Mouse (Mus musculus) embryonic facial prominence, embryonic 11.5 days (tissue): ENCODE results near the gene Pthlh. TPM values are rescaled to one million over a fixed set of nuclear protein-coding genes. Genes with fewer than 3 reads are reported as not detected.
A peak's percentile ranks its signal among the peaks of the same experiment; 100 is the strongest.

Experiments
- ATAC-seq: fragments of 200-750 bp; cut with Nextera tagmentation; replicated peaks from 2 replicates; pipeline ENCODE4 v1.8.0; 2017; ENCODE audit warnings: low read depth; ENCODE audit not compliant: insufficient number of reproducible peaks, low FRiP score, low TSS enrichment
- DNase-seq: peaks from one replicate; pipeline ENCODE4 v3.0.0-alpha.2; 2015; ENCODE audit warnings: low spot score
- H3K27ac ChIP-seq: fragments of 300-500 bp; sonication (generic); replicated peaks from 2 replicates; pipeline ENCODE4 v1.5.1; 2014; ENCODE audit warnings: mild to moderate bottlenecking, low read depth, low read length, control low read depth
- H3K27me3 ChIP-seq: fragments of 300-500 bp; sonication (generic); 2 replicates; pipeline ENCODE4 v1.6.1; 2014; ENCODE audit warnings: mild to moderate bottlenecking, low read length, moderate library complexity, mixed read lengths; ENCODE audit not compliant: control insufficient read depth, insufficient read depth
- H3K36me3 ChIP-seq: fragments of 300-500 bp; sonication (generic); replicated peaks from 2 replicates; pipeline ENCODE4 v1.6.1; 2014; ENCODE audit warnings: low read depth, mild to moderate bottlenecking, low read length, moderate library complexity, mixed read lengths; ENCODE audit not compliant: control insufficient read depth, insufficient read depth
- H3K4me1 ChIP-seq: fragments of 300-500 bp; sonication (generic); 2 replicates; pipeline ENCODE4 v1.6.1; 2014; ENCODE audit warnings: low read length, mixed read lengths; ENCODE audit not compliant: control insufficient read depth, insufficient read depth
- H3K4me2 ChIP-seq: fragments of 300-500 bp; sonication (generic); 2 replicates; pipeline ENCODE4 v1.6.1; 2014; ENCODE audit warnings: low read depth, mild to moderate bottlenecking, control low read depth, low read length, moderate library complexity
- H3K4me3 ChIP-seq: fragments of 300-500 bp; sonication (generic); 2 replicates; pipeline ENCODE4 v1.5.1; 2014; ENCODE audit warnings: low read depth, low read length, control low read depth
- H3K9ac ChIP-seq: fragments of 300-500 bp; sonication (generic); replicated peaks from 2 replicates; pipeline ENCODE4 v1.6.1; 2014; ENCODE audit warnings: mild to moderate bottlenecking, control low read depth, low read length
- H3K9me3 ChIP-seq: fragments of 300-500 bp; sonication (generic); replicated peaks from 2 replicates; pipeline ENCODE4 v1.6.1; 2016; ENCODE audit warnings: mild to moderate bottlenecking, low read length, inconsistent platforms, mixed read lengths; ENCODE audit not compliant: control insufficient read depth
- WGBS: fragments of 180-500 bp; shearing (Covaris S2); extraction: QIAGEN DNeasy Blood & Tissue Kit; methylation state at CpG from one replicate; pipeline ENCODE4 v1.1.7; 2014; 5-methylcytosine and 5-hydroxymethylcytosine counted together
- polyA plus RNA-seq: library from polyadenylated mRNA; unstranded; fragments of >200 nt; fragmentation: Nextera tagmentation; extraction: Ambion mirVana; gene quantifications from 2 replicates; pipeline ENCODE4 v1.2.1, GENCODE M21; 2014

Gene Pthlh
- polyA plus RNA-seq, 1 experiment from 2014 or later = 2.8 TPM

DNA sequence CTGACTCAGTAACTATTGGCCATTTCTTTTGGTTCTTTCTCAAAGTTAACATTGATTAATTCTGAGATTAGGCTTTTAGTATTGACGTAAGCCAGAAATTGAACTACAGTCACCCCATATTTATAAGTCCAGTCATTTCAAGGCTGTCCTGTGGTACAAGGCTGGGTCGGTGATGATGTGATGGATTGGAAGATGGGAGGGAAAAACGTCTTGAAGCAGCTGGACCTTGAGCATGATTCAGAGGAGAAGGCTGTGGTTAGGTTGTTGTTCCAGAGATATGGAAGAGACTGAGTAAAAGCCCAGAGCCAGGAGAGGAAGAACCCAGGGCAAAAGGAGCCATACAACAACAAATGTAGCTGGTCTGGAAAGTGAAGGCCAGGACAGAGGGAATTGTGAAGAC is 22.4 kb downstream of the Pthlh start:
- DNase-seq (no peak), ATAC-seq (no peak)
- no peaks in the 10 kb centered on the region for H3K36me3 ChIP-seq
- H3K9me3 ChIP-seq = no peaks in the 10 kb centered on the region
- no peaks in the 10 kb centered on the region for H3K27me3 ChIP-seq
- H3K9ac ChIP-seq = no peak overlapping the region
- no peak overlapping the region for H3K27ac ChIP-seq
- no peaks in the 10 kb centered on the region for H3K4me1 ChIP-seq
- no peak overlapping the region for H3K4me3 ChIP-seq
- 84% methylated on average over 3 of the region's 3 CpGs for WGBS
- H3K4me2 ChIP-seq = no peak overlapping the region

GRCm38 (mm10) chr6:147240203-147240804 is 23.7 kb downstream of the Pthlh start:
- no peaks in the 10 kb centered on the region for H3K9me3 ChIP-seq
- no peak for ATAC-seq
- WGBS = 3% methylated on average over 4 of the region's 4 CpGs
- H3K36me3 ChIP-seq = no peaks in the 10 kb centered on the region
- no peak overlapping the region for H3K4me2 ChIP-seq
- H3K27ac ChIP-seq = no peak overlapping the region
- H3K27me3 ChIP-seq = no peaks in the 10 kb centered on the region
- no peak overlapping the region for H3K9ac ChIP-seq
- no peak overlapping the region for H3K4me3 ChIP-seq
- no peaks in the 10 kb centered on the region for H3K4me1 ChIP-seq
- DNase-seq = peak; percentile 81

DNA sequence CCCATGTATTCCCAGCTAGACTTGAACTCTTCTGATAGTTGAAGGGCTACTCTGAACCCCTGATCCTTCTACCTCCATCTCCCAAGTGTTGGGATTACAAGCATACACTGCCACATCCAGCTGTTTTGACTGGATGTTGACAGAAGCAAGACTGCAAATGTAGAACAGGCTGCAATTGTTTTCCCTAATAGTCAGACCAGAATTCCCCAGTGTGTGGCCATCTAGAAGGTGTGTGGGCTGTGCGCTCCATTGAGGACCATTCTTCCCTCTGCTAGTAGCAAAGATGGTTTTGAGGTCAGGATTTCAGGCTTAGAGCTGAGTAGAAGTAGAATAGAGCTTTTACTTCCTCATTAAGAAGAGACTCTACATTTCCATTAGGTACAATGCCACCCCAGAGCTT is 37.3 kb downstream of the Pthlh start:
- no peaks in the 10 kb centered on the region for H3K4me1 ChIP-seq
- no peaks in the 10 kb centered on the region for H3K27me3 ChIP-seq
- H3K36me3 ChIP-seq = no peaks in the 10 kb centered on the region
- H3K27ac ChIP-seq = no peak overlapping the region
- no peak for ATAC-seq
- H3K4me2 ChIP-seq = no peak overlapping the region
- no peak overlapping the region for H3K4me3 ChIP-seq
- H3K9me3 ChIP-seq = no peaks in the 10 kb centered on the region
- DNase-seq = no peak
- H3K9ac ChIP-seq = no peak overlapping the region
- WGBS = 93% methylated on average over 1 of the region's 1 CpGs

GRCm38 (mm10) chr6:147219099-147219498 is 44.9 kb downstream of the Pthlh start:
- 79% methylated on average over 5 of the region's 5 CpGs for WGBS
- DNase-seq (no peak), ATAC-seq (no peak)
- no peaks in the 10 kb centered on the region for H3K4me1 ChIP-seq
- H3K9me3 ChIP-seq = no peaks in the 10 kb centered on the region
- no peak overlapping the region for H3K4me3 ChIP-seq
- H3K9ac ChIP-seq = no peak overlapping the region
- H3K36me3 ChIP-seq = no peaks in the 10 kb centered on the region
- H3K4me2 ChIP-seq = no peak overlapping the region
- no peak overlapping the region for H3K27ac ChIP-seq
- no peaks in the 10 kb centered on the region for H3K27me3 ChIP-seq

DNA sequence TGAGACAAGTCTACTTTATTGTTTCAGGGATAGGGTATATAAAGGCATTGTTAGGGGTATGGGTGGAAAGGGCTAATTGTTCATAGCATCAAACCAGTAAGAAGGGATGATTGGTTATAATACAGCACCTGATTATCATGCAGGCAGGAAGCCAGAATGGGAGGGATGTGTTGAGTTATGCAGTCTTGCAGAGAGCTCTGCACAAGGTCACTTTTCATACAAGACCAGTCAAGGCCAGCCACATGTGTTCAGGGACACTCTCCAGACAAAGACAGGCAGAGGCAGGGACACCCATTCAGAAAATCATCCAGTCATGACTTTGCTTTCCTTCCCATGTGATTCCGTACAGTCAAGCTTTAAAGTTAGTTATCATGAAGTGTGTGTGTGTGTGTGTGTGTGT is 47.8 kb downstream of the Pthlh start:
- Histone ChIP-seq H3K36me3 (no peaks in the 10 kb centered on the region), H3K27me3 (no peaks in the 10 kb centered on the region), H3K4me2 (no peak overlapping the region), H3K9me3 (no peaks in the 10 kb centered on the region), H3K4me3 (no peak overlapping the region), H3K9ac (no peak overlapping the region), H3K27ac (no peak overlapping the region), H3K4me1 (no peaks in the 10 kb centered on the region)
- 100% methylated on average over 1 of the region's 1 CpGs for WGBS
- no peak for ATAC-seq
- no peak for DNase-seq

GRCm38 (mm10) chr6:147207821-147208330 is 56.1 kb downstream of the Pthlh start:
- H3K36me3 ChIP-seq = no peaks in the 10 kb centered on the region
- DNase-seq = no peak
- H3K9ac ChIP-seq = no peak overlapping the region
- no peak for ATAC-seq
- no peaks in the 10 kb centered on the region for H3K4me1 ChIP-seq
- H3K4me2 ChIP-seq = no peak overlapping the region
- no peaks in the 10 kb centered on the region for H3K27me3 ChIP-seq
- 77% methylated on average over 5 of the region's 5 CpGs for WGBS
- no peak overlapping the region for H3K4me3 ChIP-seq
- no peak overlapping the region for H3K27ac ChIP-seq
- H3K9me3 ChIP-seq = no peaks in the 10 kb centered on the region

Other genes with a start within 250 kb of the Pthlh start
- 0.86 and 1.5 TPM in 2 replicates for gene Rep15, start 231.6 kb downstream of the Pthlh start, polyA plus RNA-seq
- 100 and 109 TPM in 2 replicates for gene Mrps35, start 221.4 kb downstream of the Pthlh start, polyA plus RNA-seq
- gene Mansc4, start 177.2 kb downstream of the Pthlh start, polyA plus RNA-seq = 1.7 and 1.8 TPM in 2 replicates
- gene Klhl42, start 172.8 kb downstream of the Pthlh start, polyA plus RNA-seq = 11.9 and 12.7 TPM in 2 replicates
- gene Ccdc91, start 211.6 kb upstream of the Pthlh start, polyA plus RNA-seq = 25.2 and 29.4 TPM in 2 replicates